Mouse (Mus musculus): ENCODE measurements around the gene Mgat1. TPM values are rescaled to one million over a fixed set of nuclear protein-coding genes. Genes with fewer than 3 reads are reported as not detected.
A peak's percentile ranks its signal among the peaks of the same experiment; 100 is the strongest.

The Mgat1 gene
- polyA plus RNA-seq, 1 experiment from 2014 or later, result 65.9 TPM

GRCm38 (mm10) chr11:49236891-49237290, 7.1 kb upstream of the Mgat1 start:
- no peaks in the 10 kb centered on the region for H3K27me3 ChIP-seq (ENCODE audit: control insufficient read depth, insufficient read depth, low read length)
- H3K27ac ChIP-seq (ENCODE audit: low read length), result no peak overlapping the region
- WGBS, result 64% methylated on average over 1 of the region's 1 CpGs
- H3K4me2 ChIP-seq (ENCODE audit: low read depth, low read length), result no peak overlapping the region
- no peaks in the 10 kb centered on the region for H3K9me3 ChIP-seq (replicated peaks; ENCODE audit: control insufficient read depth, low read length)
- H3K4me3 ChIP-seq (replicated peaks; ENCODE audit: low read length), result no peak overlapping the region
- H3K9ac ChIP-seq (ENCODE audit: low read length), result no peak overlapping the region
- H3K4me1 ChIP-seq (ENCODE audit: control insufficient read depth, insufficient read depth, low read length), result no peaks in the 10 kb centered on the region
- H3K36me3 ChIP-seq (ENCODE audit: control insufficient read depth, insufficient read depth, low read length), result no peaks in the 10 kb centered on the region
- no peak for ATAC-seq (ENCODE audit: insufficient read depth, low FRiP score)

DNA sequence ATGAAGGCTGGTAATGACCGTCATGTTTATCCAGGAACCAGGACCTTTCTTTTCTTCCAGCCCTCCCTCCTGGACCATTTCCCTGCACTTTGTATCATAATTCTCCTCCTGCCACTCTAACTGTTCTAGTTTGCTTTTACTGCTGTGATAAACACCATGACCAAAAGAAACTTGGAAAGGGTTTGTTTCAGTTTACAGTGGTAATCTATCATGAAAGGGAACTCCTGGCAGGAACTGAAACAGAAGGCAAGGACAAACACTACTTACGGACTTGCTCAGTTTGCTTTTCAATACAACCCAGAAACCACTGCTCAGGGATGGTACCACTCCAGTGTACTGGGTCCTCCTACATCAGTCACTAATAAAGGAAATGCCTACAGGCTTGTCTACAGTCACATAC, 6.5 kb upstream of the Mgat1 start:
- WGBS, result 41% methylated on average over 2 of the region's 2 CpGs
- no peak for ATAC-seq (ENCODE audit: insufficient read depth, low FRiP score)

DNA sequence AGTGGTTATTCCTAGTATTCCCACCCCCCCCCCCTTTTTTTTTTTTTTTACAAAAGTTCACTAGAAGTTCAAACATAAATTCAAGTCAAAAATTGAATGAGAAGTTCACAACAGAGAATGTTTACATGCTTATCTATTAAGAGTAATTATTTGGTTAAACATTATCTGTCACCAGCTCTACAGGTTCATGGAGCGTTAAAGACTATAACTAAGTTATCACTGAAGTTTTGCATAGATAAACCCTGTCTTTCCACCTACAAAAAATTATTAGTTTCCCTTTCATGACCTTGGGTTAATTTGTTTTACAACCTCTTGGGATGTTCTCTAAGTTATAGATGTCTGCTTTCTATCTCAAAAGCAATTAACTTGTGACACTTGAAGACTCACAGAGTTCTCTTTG, 3.7 kb upstream of the Mgat1 start:
- no peak for ATAC-seq (ENCODE audit: insufficient read depth, low FRiP score)
- no peak overlapping the region for H3K4me2 ChIP-seq (ENCODE audit: low read depth, low read length)
- no peak overlapping the region for H3K27ac ChIP-seq (ENCODE audit: low read length)
- peaks cover 11% of the 10 kb centered on the region for H3K4me1 ChIP-seq (ENCODE audit: control insufficient read depth, insufficient read depth, low read length)
- no peak overlapping the region for H3K4me3 ChIP-seq (replicated peaks; ENCODE audit: low read length)
- WGBS, result 52% methylated on average over 1 of the region's 1 CpGs
- no peaks in the 10 kb centered on the region for H3K36me3 ChIP-seq (ENCODE audit: control insufficient read depth, insufficient read depth, low read length)
- H3K27me3 ChIP-seq (ENCODE audit: control insufficient read depth, insufficient read depth, low read length), result no peaks in the 10 kb centered on the region
- H3K9ac ChIP-seq (ENCODE audit: low read length), result no peak overlapping the region
- H3K9me3 ChIP-seq (replicated peaks; ENCODE audit: control insufficient read depth, low read length), result no peaks in the 10 kb centered on the region

More for the DNA sequence above, 6.5 kb upstream of the Mgat1 start:
- no peaks in the 10 kb centered on the region for H3K9me3 ChIP-seq (replicated peaks; ENCODE audit: control insufficient read depth, low read length)
- H3K4me1 ChIP-seq (ENCODE audit: control insufficient read depth, insufficient read depth, low read length), result no peaks in the 10 kb centered on the region
- no peak overlapping the region for H3K27ac ChIP-seq (ENCODE audit: low read length)
- no peaks in the 10 kb centered on the region for H3K36me3 ChIP-seq (ENCODE audit: control insufficient read depth, insufficient read depth, low read length)
- no peaks in the 10 kb centered on the region for H3K27me3 ChIP-seq (ENCODE audit: control insufficient read depth, insufficient read depth, low read length)
- H3K9ac ChIP-seq (ENCODE audit: low read length), result no peak overlapping the region
- H3K4me3 ChIP-seq (replicated peaks; ENCODE audit: low read length), result no peak overlapping the region
- H3K4me2 ChIP-seq (ENCODE audit: low read depth, low read length), result no peak overlapping the region

DNA sequence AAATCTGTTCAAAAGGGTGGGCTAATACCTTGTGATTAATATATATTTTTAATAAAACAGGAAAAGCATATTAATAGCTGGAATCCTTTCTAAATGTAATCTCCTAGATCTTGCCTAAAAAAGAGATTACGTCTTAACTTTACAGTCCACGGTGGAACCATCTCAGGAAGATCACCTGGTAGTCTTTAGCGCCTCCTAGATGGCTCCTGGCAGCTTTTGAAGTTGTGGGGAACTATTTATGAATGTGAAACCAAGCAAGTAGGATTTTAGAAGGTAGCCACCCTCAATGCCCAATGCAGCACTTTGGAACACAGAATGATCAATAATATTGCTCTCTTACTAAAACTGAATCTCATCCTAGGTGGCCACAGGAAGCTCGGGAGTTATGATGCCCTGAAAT, 3.1 kb upstream of the Mgat1 start:
- H3K9me3 ChIP-seq (replicated peaks; ENCODE audit: control insufficient read depth, low read length), result no peaks in the 10 kb centered on the region
- no peak overlapping the region for H3K4me2 ChIP-seq (ENCODE audit: low read depth, low read length)
- ATAC-seq (ENCODE audit: insufficient read depth, low FRiP score), result no peak
- no peak overlapping the region for H3K27ac ChIP-seq (ENCODE audit: low read length)
- H3K27me3 ChIP-seq (ENCODE audit: control insufficient read depth, insufficient read depth, low read length), result no peaks in the 10 kb centered on the region
- H3K36me3 ChIP-seq (ENCODE audit: control insufficient read depth, insufficient read depth, low read length), result no peaks in the 10 kb centered on the region
- peaks cover 13% of the 10 kb centered on the region for H3K4me1 ChIP-seq (ENCODE audit: control insufficient read depth, insufficient read depth, low read length)
- no peak overlapping the region for H3K4me3 ChIP-seq (replicated peaks; ENCODE audit: low read length)
- WGBS, result 77% methylated on average over 4 of the region's 4 CpGs
- no peak overlapping the region for H3K9ac ChIP-seq (ENCODE audit: low read length)

GRCm38 (mm10) chr11:49241471-49241870, 2.5 kb upstream of the Mgat1 start:
- WGBS, result 60% methylated on average over 1 of the region's 1 CpGs
- Histone ChIP-seq H3K4me3 (replicated peaks; ENCODE audit: low read length) (no peak overlapping the region), H3K9me3 (replicated peaks; ENCODE audit: control insufficient read depth, low read length) (no peaks in the 10 kb centered on the region), H3K36me3 (ENCODE audit: control insufficient read depth, insufficient read depth, low read length) (no peaks in the 10 kb centered on the region), H3K27me3 (ENCODE audit: control insufficient read depth, insufficient read depth, low read length) (no peaks in the 10 kb centered on the region), H3K9ac (ENCODE audit: low read length) (no peak overlapping the region), H3K4me1 (ENCODE audit: control insufficient read depth, insufficient read depth, low read length) (peaks cover 13% of the 10 kb centered on the region), H3K27ac (ENCODE audit: low read length) (no peak overlapping the region), H3K4me2 (ENCODE audit: low read depth, low read length) (no peak overlapping the region)
- ATAC-seq (ENCODE audit: insufficient read depth, low FRiP score), result no peak

- Histone ChIP-seq H3K27ac (ENCODE audit: low read length) (peak overlapping the region; percentile 92), H3K27me3 (ENCODE audit: control insufficient read depth, insufficient read depth, low read length) (no peaks in the 10 kb centered on the region), H3K9ac (ENCODE audit: low read length) (peak overlapping the region; percentile 85), H3K4me3 (replicated peaks; ENCODE audit: low read length) (peak overlapping the region; percentile 63), H3K4me2 (ENCODE audit: low read depth, low read length) (peak overlapping the region; percentile 83), H3K36me3 (ENCODE audit: control insufficient read depth, insufficient read depth, low read length) (no peaks in the 10 kb centered on the region), H3K9me3 (replicated peaks; ENCODE audit: control insufficient read depth, low read length) (no peaks in the 10 kb centered on the region), H3K4me1 (ENCODE audit: control insufficient read depth, insufficient read depth, low read length) (peaks cover 26% of the 10 kb centered on the region)
- no peak for ATAC-seq (ENCODE audit: insufficient read depth, low FRiP score)
- WGBS, result 19% methylated on average over 11 of the region's 11 CpGs
Observed at GRCm38 (mm10) chr11:49242944-49243626, 906 bp upstream of the Mgat1 start.

DNA sequence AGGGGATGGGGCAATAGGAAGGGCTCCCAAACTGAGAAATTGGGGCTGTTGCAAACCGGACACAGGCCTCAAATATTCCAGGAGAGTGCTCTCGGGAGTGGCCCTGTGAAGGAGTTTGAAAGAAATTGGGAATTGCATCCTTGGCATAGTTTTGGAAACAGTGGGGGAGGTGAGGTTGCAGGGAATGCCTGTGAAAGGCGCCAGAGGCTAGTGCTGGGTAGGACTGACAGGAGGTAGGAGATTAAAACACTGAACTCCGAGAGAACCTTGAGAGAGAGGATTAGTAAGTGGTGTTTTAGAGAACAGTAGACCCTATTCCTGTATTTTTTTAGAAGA, 572 bp downstream of the Mgat1 start:
- 2% methylated on average over 4 of the region's 4 CpGs for whole genome bisulfite sequencing
- no peak for ATAC-seq (ENCODE audit: insufficient read depth, low FRiP score)
- H3K9ac ChIP-seq (ENCODE audit: low read length), result peak overlapping the region; percentile 85
- H3K36me3 ChIP-seq (ENCODE audit: control insufficient read depth, insufficient read depth, low read length), result no peaks in the 10 kb centered on the region
- H3K27me3 ChIP-seq (ENCODE audit: control insufficient read depth, insufficient read depth, low read length), result no peaks in the 10 kb centered on the region
- peak overlapping the region; percentile 92 for H3K27ac ChIP-seq (ENCODE audit: low read length)
- peak overlapping the region; percentile 83 for H3K4me2 ChIP-seq (ENCODE audit: low read depth, low read length)
- peak overlapping the region; percentile 63 for H3K4me3 ChIP-seq (replicated peaks; ENCODE audit: low read length)
- no peaks in the 10 kb centered on the region for H3K9me3 ChIP-seq (replicated peaks; ENCODE audit: control insufficient read depth, low read length)
- H3K4me1 ChIP-seq (ENCODE audit: control insufficient read depth, insufficient read depth, low read length), result peaks cover 40% of the 10 kb centered on the region

GRCm38 (mm10) chr11:49245176-49245575, 1.2 kb downstream of the Mgat1 start:
- 22% methylated on average over 7 of the region's 7 CpGs for WGBS
- Histone ChIP-seq H3K4me3 (replicated peaks; ENCODE audit: low read length) (peak overlapping the region; percentile 63), H3K9ac (ENCODE audit: low read length) (peak overlapping the region; percentile 85), H3K36me3 (ENCODE audit: control insufficient read depth, insufficient read depth, low read length) (no peaks in the 10 kb centered on the region), H3K27ac (ENCODE audit: low read length) (peak overlapping the region; percentile 92), H3K4me1 (ENCODE audit: control insufficient read depth, insufficient read depth, low read length) (peaks cover 46% of the 10 kb centered on the region), H3K27me3 (ENCODE audit: control insufficient read depth, insufficient read depth, low read length) (no peaks in the 10 kb centered on the region), H3K9me3 (replicated peaks; ENCODE audit: control insufficient read depth, low read length) (no peaks in the 10 kb centered on the region), H3K4me2 (ENCODE audit: low read depth, low read length) (peak overlapping the region; percentile 83)
- ATAC-seq (ENCODE audit: insufficient read depth, low FRiP score), result no peak

DNA sequence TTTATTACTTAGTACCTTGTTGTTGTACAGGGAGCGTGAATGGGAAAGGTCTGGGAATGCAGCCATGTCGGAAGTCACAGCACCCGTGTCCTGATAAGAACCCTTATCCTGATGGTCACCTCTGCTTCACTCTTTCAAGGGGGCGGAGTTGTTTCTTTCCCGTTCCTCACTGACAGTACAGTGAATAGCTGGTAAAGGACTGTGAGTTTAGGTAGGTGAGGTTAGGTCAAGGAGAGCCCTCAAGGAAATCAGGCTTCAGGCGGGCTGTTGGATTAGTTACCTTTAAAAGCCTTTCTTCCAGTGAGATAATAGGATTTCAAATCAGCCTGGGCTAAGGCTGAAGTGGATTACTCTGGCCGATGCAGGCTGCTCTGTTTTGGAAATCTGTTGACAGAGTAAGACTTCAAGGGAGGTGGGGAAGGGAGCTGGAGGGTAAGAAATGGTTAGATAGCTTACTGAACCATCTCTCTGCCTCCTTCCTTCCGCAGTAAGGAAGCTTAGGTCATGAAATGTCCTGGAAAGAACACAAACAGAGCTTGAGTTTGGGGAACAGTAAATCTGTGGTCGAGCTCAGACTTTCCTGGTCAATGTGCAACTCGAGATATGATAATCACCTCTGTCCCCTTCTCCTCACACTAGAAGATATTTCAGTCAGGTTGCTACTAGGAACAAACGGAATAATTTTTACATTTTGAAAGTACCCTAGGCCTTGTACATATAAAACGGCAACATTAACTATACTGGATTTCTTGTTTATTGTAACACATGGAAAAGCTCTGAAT, 1.8 kb downstream of the Mgat1 start:
- H3K9me3 ChIP-seq (replicated peaks; ENCODE audit: control insufficient read depth, low read length), result no peaks in the 10 kb centered on the region
- peak overlapping the region; percentile 83 for H3K4me2 ChIP-seq (ENCODE audit: low read depth, low read length)
- peaks cover 47% of the 10 kb centered on the region for H3K4me1 ChIP-seq (ENCODE audit: control insufficient read depth, insufficient read depth, low read length)
- H3K36me3 ChIP-seq (ENCODE audit: control insufficient read depth, insufficient read depth, low read length), result no peaks in the 10 kb centered on the region
- ATAC-seq (ENCODE audit: insufficient read depth, low FRiP score), result no peak
- peak overlapping the region; percentile 26 for H3K27ac ChIP-seq (ENCODE audit: low read length)
- 29% methylated on average over 12 of the region's 12 CpGs for WGBS
- peak overlapping the region; percentile 2 for H3K9ac ChIP-seq (ENCODE audit: low read length)
- H3K27me3 ChIP-seq (ENCODE audit: control insufficient read depth, insufficient read depth, low read length), result no peaks in the 10 kb centered on the region
- peak overlapping the region; percentile 63 for H3K4me3 ChIP-seq (replicated peaks; ENCODE audit: low read length)
